Mouse (Mus musculus) testis, adult 2 months (tissue): Measurements from ENCODE around the gene Miga1.

ENCODE experiments used
- CTCF ChIP-seq: fragments of 200-500 bp; IDR thresholded peaks from 2 replicates; pipeline ENCODE4 v1.5.1; 2012; ENCODE audit warnings: low read depth, mild to moderate bottlenecking, inconsistent platforms, low read length, moderate library complexity; ENCODE audit not compliant: control insufficient read depth, insufficient read depth, insufficient replicate concordance
- POLR2A ChIP-seq: fragments of 200-500 bp; IDR thresholded peaks from 2 replicates; pipeline ENCODE4 v1.6.1; 2012; ENCODE audit warnings: low read depth, mild to moderate bottlenecking, inconsistent platforms, low read length, moderate library complexity; ENCODE audit not compliant: control insufficient read depth

- TF ChIP-seq CTCF (no peak), POLR2A (no peak)
Observed at GRCm38 (mm10) chr3:152359151-152359550, 18.9 kb upstream of the Miga1 start.
